Mouse (Mus musculus): ENCODE measurements around the gene Pgpep1. TPM values are rescaled to one million over a fixed set of nuclear protein-coding genes. Genes with fewer than 3 reads are reported as not detected.

Gene Pgpep1
- polyA plus RNA-seq, 1 experiment from 2014 or later = 102 TPM

DNA sequence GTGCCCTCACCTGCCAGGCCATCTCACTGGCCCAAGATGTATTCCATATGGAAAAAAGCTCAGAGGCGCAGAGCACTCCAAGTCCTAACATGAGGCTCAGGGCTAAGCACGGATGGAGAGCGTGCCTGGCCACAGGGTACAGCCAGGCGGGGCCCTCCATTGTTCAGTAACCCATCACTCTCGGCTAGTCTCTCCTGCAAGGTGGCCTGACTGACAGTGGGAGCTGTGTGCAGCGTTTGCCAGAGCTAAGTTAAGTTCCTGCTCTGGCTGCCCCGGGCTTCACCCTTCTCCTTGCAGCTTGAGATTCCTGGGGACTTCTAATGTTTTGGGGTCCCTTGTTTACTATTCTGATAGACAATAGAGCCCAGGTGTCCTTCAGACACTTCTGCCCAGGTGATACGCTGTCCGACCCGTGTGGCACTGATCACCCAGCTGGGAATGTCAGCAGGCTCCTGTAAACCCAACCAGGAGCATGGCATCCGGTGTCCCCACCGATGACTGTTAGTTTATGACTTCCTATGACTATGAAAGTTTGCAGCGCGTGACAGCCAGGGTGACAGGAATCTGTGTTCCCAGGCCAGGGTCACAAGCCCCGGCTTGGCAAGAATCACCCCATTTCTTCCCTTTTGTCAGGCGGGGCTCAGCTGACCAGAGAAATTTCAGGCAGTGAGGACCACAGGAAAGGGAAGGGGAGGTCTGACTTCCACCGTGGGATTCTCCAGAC lies 14.5 kb downstream of the Pgpep1 start:
- Histone ChIP-seq H3K4me3 (no peak overlapping the region), H3K36me3 (peaks cover 20% of the 10 kb centered on the region), H3K4me1 (replicated peaks) (peaks cover 55% of the 10 kb centered on the region), H3K27me3 (no peaks in the 10 kb centered on the region), H3K9ac (0 out of 2 replicates have a peak overlapping the region, but pooled peaks have one; percentile 34), H3K4me2 (no peak overlapping the region), H3K27ac (replicated peaks) (peak overlapping the region; percentile 54; the same call in 1 of the 2 replicates), H3K9me3 (no peaks in the 10 kb centered on the region)
- 48% methylated on average over 17 of the region's 17 CpGs for WGBS
- ATAC-seq (ENCODE audit: low read depth) = no peak

DNA sequence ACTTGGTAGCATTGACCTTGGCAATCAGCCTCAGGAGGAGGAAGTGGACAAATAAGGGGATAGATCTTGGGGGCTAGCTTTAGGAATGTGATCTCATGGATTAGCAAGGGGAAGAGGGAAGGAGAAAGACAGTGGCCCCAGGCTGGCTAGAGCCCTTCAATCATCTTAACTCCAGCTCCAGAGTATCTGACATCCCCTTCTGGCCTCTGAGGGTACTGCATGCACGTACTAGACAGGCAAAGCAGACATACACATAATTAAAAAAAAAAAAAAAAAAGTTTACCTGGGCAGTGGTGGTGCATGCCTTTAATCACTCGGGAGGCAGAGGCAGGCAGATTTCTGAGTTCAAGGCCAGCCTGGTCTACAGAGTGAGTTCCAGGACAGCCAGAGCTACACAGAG lies 16.1 kb downstream of the Pgpep1 start:
- no peaks in the 10 kb centered on the region for H3K27me3 ChIP-seq
- peaks cover 39% of the 10 kb centered on the region for H3K4me1 ChIP-seq (replicated peaks)
- H3K36me3 ChIP-seq = 0 out of 2 replicates have a peak, but pooled peaks cover 5% of the 10 kb centered on the region
- no peak for ATAC-seq (ENCODE audit: low read depth)
- H3K4me3 ChIP-seq = no peak overlapping the region
- WGBS = 88% methylated on average over 2 of the region's 2 CpGs
- H3K9ac ChIP-seq = no peak overlapping the region
- H3K9me3 ChIP-seq = no peaks in the 10 kb centered on the region
- no peak overlapping the region for H3K4me2 ChIP-seq
- no peak overlapping the region for H3K27ac ChIP-seq (replicated peaks)

- H3K9me3 ChIP-seq = no peaks in the 10 kb centered on the region
- no peak for ATAC-seq (ENCODE audit: low read depth)
- H3K4me3 ChIP-seq = no peak overlapping the region
- no peaks in the 10 kb centered on the region for H3K27me3 ChIP-seq
- H3K4me1 ChIP-seq (replicated peaks) = peaks cover 28% of the 10 kb centered on the region
- no peak overlapping the region for H3K9ac ChIP-seq
- H3K27ac ChIP-seq (replicated peaks) = no peak overlapping the region
- no peak overlapping the region for H3K4me2 ChIP-seq
- no peaks in the 10 kb centered on the region for H3K36me3 ChIP-seq
- 73% methylated on average over 3 of the region's 3 CpGs for WGBS
These were observed 17.2 kb downstream of the Pgpep1 start for GRCm38 (mm10) chr8:70643019-70643418.

DNA sequence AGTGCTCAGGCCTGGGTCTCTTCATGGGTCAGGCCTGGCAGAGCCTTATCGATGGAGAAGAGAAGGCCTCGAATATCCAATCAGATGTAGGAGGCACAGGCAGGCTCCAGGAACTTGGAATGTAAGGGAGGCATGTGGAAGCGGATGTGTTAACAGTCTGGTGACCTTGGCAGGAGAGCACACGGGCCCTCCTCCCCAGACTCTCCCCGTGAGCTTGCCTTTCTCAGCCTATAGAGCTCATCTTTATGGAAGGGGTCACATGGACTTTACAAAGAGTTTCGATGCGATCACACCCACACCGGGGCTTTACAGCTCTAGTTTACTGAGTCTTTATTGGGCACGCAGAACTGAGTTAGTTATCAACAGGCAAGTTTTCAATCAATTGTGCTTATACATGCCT lies 21.4 kb downstream of the Pgpep1 start:
- Histone ChIP-seq H3K27me3 (no peaks in the 10 kb centered on the region; the same call in 1 of the 2 replicates), H3K4me1 (replicated peaks) (peaks cover 5% of the 10 kb centered on the region; the same call in 1 of the 2 replicates), H3K27ac (replicated peaks) (no peak overlapping the region), H3K4me3 (no peak overlapping the region), H3K4me2 (no peak overlapping the region), H3K9me3 (no peaks in the 10 kb centered on the region), H3K36me3 (no peaks in the 10 kb centered on the region), H3K9ac (no peak overlapping the region)
- 70% methylated on average over 9 of the region's 9 CpGs for WGBS
- no peak for ATAC-seq (ENCODE audit: low read depth)

- H3K9me3 ChIP-seq = no peaks in the 10 kb centered on the region
- no peak overlapping the region for H3K4me3 ChIP-seq
- peaks cover 5% of the 10 kb centered on the region; the same call in 1 of the 2 replicates for H3K27me3 ChIP-seq
- ATAC-seq (ENCODE audit: low read depth) = no peak
- no peaks in the 10 kb centered on the region for H3K36me3 ChIP-seq
- no peak overlapping the region for H3K4me2 ChIP-seq
- H3K9ac ChIP-seq = no peak overlapping the region
- 63% methylated on average over 8 of the region's 8 CpGs for WGBS
- H3K4me1 ChIP-seq (replicated peaks) = peaks cover 5% of the 10 kb centered on the region; the same call in 1 of the 2 replicates
- no peak overlapping the region for H3K27ac ChIP-seq (replicated peaks)
These were observed 23.4 kb downstream of the Pgpep1 start for GRCm38 (mm10) chr8:70636838-70637237.

GRCm38 (mm10) chr8:70635527-70635926 lies 24.7 kb downstream of the Pgpep1 start:
- H3K4me2 ChIP-seq = no peak overlapping the region
- no peak for ATAC-seq (ENCODE audit: low read depth)
- H3K27ac ChIP-seq (replicated peaks) = no peak overlapping the region
- H3K4me3 ChIP-seq = no peak overlapping the region
- 76% methylated on average over 6 of the region's 6 CpGs for WGBS
- H3K4me1 ChIP-seq (replicated peaks) = peaks cover 15% of the 10 kb centered on the region
- no peaks in the 10 kb centered on the region for H3K9me3 ChIP-seq
- no peaks in the 10 kb centered on the region for H3K36me3 ChIP-seq
- no peak overlapping the region for H3K9ac ChIP-seq
- H3K27me3 ChIP-seq = peaks cover 13% of the 10 kb centered on the region

DNA sequence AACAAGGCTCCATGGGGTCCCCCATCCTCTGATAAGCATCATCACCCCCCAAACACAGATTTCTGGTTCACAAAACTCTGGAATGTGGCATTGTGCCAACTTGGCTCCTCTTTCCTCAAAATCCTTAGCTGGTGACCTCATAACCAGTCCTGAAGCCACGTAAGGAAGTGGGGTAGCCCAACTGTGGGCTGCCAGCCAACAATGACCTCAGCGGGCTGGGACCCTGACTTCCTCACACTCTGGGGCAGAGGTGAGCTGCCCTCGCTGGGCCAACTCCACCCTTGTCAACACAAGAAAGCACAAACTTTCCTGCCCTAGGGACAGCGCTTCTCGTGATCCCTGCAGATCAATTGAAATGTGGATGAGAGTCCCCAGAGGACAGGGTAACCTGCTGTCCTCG lies 26.1 kb downstream of the Pgpep1 start:
- no peak overlapping the region for H3K9ac ChIP-seq
- no peaks in the 10 kb centered on the region for H3K36me3 ChIP-seq
- H3K27ac ChIP-seq (replicated peaks) = no peak overlapping the region
- no peak overlapping the region for H3K4me2 ChIP-seq
- no peak for ATAC-seq (ENCODE audit: low read depth)
- peaks cover 13% of the 10 kb centered on the region for H3K27me3 ChIP-seq
- no peak overlapping the region for H3K4me3 ChIP-seq
- WGBS = 63% methylated on average over 6 of the region's 6 CpGs
- peaks cover 29% of the 10 kb centered on the region for H3K4me1 ChIP-seq (replicated peaks)
- H3K9me3 ChIP-seq = no peaks in the 10 kb centered on the region

GRCm38 (mm10) chr8:70632346-70632892 lies 27.8 kb downstream of the Pgpep1 start, which contains the start of gene Gdf15:
Gene Gdf15 (minus strand): TSS chr8:70632456.
- H3K4me3 ChIP-seq = no peak within 1 kb of the TSS
- no peaks in the 10 kb centered on the region for H3K36me3 ChIP-seq
- H3K27ac ChIP-seq (replicated peaks) = no peak within 1 kb of the TSS
- H3K9me3 ChIP-seq = no peaks in the 10 kb centered on the region
- no peak within 1 kb of the TSS; the same call in 1 of the 2 replicates for H3K4me2 ChIP-seq
- ATAC-seq (ENCODE audit: low read depth) = no peak
- no peak within 1 kb of the TSS for H3K9ac ChIP-seq
- 79% methylated on average over 6 of the region's 6 CpGs for WGBS
- H3K27me3 ChIP-seq = peaks cover 13% of the 10 kb centered on the region
- peaks cover 30% of the 10 kb centered on the region for H3K4me1 ChIP-seq (replicated peaks)

- no peaks in the 10 kb centered on the region for H3K36me3 ChIP-seq
- no peak overlapping the region for H3K27ac ChIP-seq (replicated peaks)
- no peaks in the 10 kb centered on the region for H3K9me3 ChIP-seq
- ATAC-seq (ENCODE audit: low read depth) = no peak
- no peak overlapping the region; the same call in 1 of the 2 replicates for H3K4me2 ChIP-seq
- H3K9ac ChIP-seq = no peak overlapping the region
- no peak overlapping the region for H3K4me3 ChIP-seq
- H3K4me1 ChIP-seq (replicated peaks) = peaks cover 25% of the 10 kb centered on the region
- peaks cover 13% of the 10 kb centered on the region for H3K27me3 ChIP-seq
- 20% methylated on average over 23 of the region's 24 CpGs for WGBS
These were observed 28.8 kb downstream of the Pgpep1 start for GRCm38 (mm10) chr8:70631436-70631835.

GRCm38 (mm10) chr8:70630532-70631381 lies 29.4 kb downstream of the Pgpep1 start:
- Histone ChIP-seq H3K9me3 (no peaks in the 10 kb centered on the region), H3K36me3 (no peaks in the 10 kb centered on the region), H3K4me3 (no peak overlapping the region), H3K4me2 (peak overlapping the region; percentile 62), H3K27me3 (peaks cover 13% of the 10 kb centered on the region), H3K27ac (replicated peaks) (no peak overlapping the region), H3K9ac (no peak overlapping the region), H3K4me1 (replicated peaks) (peaks cover 25% of the 10 kb centered on the region)
- no peak for ATAC-seq (ENCODE audit: low read depth)
- 13% methylated on average over 22 of the region's 22 CpGs for WGBS

DNA sequence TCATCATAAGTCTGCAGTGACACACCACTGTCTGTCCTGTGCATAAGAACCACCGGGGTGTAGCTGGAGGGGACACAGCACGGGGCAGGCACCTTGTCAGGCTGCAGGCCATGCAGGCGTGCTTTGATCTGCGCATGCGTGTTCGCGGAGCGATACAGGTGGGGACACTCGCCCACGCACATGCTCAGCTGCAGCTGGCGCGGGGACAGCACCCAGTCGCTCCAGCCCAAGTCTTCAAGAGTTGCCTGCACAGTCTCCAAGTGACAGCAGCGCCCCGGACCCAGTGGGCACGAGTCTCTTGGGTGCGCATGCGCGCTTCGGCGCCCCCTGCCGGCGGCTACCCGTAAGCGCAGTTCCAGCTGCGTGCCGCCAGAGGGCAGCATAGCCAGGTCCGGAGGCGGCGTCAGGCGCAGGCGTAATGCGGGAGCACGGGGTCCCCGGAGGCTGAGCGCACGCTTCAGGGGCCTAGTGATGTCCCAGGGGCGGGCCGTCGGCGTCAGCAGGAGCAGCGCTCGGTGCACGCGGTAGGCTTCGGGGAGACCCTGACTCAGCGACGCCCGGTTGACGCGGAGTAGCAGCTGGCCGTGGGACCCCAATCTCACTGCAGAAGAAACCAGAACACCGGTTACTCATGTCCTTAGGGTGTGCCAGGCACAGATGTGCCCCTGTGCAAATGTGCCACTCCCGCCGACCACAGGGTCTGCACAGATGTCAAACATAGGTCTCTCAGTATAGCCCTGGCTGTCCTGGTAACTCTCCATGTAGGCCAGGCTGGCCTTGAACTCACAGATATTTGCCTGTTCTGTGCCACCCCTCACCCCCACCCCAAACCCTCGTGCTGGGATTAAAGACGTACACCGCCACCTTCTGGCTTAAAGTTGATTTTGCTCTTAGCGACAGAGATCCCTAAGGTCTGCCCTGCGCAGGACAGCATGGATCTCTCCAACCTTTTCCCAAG lies 30.3 kb downstream of the Pgpep1 start:
- peaks cover 13% of the 10 kb centered on the region for H3K27me3 ChIP-seq
- H3K9me3 ChIP-seq = no peaks in the 10 kb centered on the region
- H3K4me1 ChIP-seq (replicated peaks) = peaks cover 25% of the 10 kb centered on the region
- no peaks in the 10 kb centered on the region for H3K36me3 ChIP-seq
- H3K9ac ChIP-seq = peak overlapping the region; percentile 71
- WGBS = under 1% methylated on average over 60 of the region's 60 CpGs
- peak; percentile 94 for ATAC-seq (ENCODE audit: low read depth)
- peak overlapping the region; percentile 45 for H3K4me3 ChIP-seq
- peak overlapping the region; percentile 76 for H3K27ac ChIP-seq (replicated peaks)
- peak overlapping the region; percentile 62 for H3K4me2 ChIP-seq

Data from neural tube, embryonic 13.5 days (tissue).